Mouse (Mus musculus): Measurements from ENCODE around the gene BC048403. TPM values are rescaled to one million over a fixed set of nuclear protein-coding genes. Genes with fewer than 3 reads are reported as not detected.

Gene BC048403
- polyA plus RNA-seq, 1 experiment from 2014 or later, result 3.2 TPM

DNA sequence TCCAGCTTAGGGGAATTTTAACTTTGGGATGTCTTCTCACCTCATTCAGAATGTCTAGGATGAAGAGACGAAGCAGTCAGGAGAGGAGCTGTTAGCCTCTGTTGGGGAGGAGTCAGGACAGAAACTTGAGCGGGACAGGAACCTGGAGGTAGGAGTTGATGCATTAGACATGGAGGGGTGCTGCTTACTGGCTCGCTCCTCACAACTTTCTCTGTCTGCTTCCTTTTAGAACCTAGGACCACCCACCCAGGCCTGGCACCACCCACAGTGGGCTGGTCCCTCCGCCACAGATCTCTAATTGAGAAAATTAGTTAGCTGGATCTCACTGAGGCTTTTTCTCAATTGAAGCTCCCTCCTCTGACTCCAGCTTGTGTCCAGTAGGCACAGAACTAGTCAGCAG is 13.2 kb upstream of the BC048403 start:
- no peak overlapping the region for H3K27ac ChIP-seq
- no peak overlapping the region for H3K9ac ChIP-seq
- 73% methylated on average over 4 of the region's 4 CpGs for WGBS
- H3K4me3 ChIP-seq, result no peak overlapping the region
- no peak for ATAC-seq (ENCODE audit: insufficient number of reproducible peaks, low FRiP score, low TSS enrichment, low read depth)
- no peaks in the 10 kb centered on the region for H3K4me1 ChIP-seq
- H3K27me3 ChIP-seq, result no peaks in the 10 kb centered on the region
- no peaks in the 10 kb centered on the region for H3K36me3 ChIP-seq
- H3K4me2 ChIP-seq, result no peak overlapping the region
- no peaks in the 10 kb centered on the region for H3K9me3 ChIP-seq

GRCm38 (mm10) chr10:121727151-121727550 is 12.6 kb upstream of the BC048403 start:
- Histone ChIP-seq H3K36me3 (no peaks in the 10 kb centered on the region), H3K27me3 (no peaks in the 10 kb centered on the region), H3K4me3 (no peak overlapping the region), H3K9ac (no peak overlapping the region), H3K4me1 (no peaks in the 10 kb centered on the region), H3K4me2 (no peak overlapping the region), H3K9me3 (no peaks in the 10 kb centered on the region), H3K27ac (no peak overlapping the region)
- ATAC-seq (ENCODE audit: insufficient number of reproducible peaks, low FRiP score, low TSS enrichment, low read depth), result no peak
- WGBS, result 82% methylated on average over 4 of the region's 4 CpGs

DNA sequence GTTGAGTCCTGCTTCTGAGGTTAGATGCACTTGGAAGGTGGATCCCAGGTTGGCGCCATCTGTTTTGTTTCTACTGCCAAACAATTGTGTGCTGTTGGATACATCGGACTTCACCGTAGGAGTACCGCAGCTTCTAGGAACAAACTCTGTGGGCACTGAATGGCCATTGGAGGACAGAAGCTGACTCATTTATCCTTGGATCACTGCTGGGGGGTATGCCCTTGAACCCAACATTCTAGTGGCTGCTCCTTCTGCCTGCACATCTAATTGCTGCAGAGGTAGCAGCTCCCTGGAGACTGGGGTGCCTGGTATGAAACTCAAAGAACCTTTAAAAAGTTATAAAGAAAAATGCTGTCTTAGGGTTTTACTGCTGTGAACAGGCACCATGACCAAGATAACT is 11.5 kb upstream of the BC048403 start:
- H3K4me2 ChIP-seq, result no peak overlapping the region
- H3K9me3 ChIP-seq, result no peaks in the 10 kb centered on the region
- H3K27ac ChIP-seq, result no peak overlapping the region
- no peaks in the 10 kb centered on the region for H3K27me3 ChIP-seq
- ATAC-seq (ENCODE audit: insufficient number of reproducible peaks, low FRiP score, low TSS enrichment, low read depth), result no peak
- H3K36me3 ChIP-seq, result no peaks in the 10 kb centered on the region
- no peak overlapping the region for H3K9ac ChIP-seq
- no peak overlapping the region for H3K4me3 ChIP-seq
- no peaks in the 10 kb centered on the region for H3K4me1 ChIP-seq
- 94% methylated on average over 4 of the region's 4 CpGs for WGBS

DNA sequence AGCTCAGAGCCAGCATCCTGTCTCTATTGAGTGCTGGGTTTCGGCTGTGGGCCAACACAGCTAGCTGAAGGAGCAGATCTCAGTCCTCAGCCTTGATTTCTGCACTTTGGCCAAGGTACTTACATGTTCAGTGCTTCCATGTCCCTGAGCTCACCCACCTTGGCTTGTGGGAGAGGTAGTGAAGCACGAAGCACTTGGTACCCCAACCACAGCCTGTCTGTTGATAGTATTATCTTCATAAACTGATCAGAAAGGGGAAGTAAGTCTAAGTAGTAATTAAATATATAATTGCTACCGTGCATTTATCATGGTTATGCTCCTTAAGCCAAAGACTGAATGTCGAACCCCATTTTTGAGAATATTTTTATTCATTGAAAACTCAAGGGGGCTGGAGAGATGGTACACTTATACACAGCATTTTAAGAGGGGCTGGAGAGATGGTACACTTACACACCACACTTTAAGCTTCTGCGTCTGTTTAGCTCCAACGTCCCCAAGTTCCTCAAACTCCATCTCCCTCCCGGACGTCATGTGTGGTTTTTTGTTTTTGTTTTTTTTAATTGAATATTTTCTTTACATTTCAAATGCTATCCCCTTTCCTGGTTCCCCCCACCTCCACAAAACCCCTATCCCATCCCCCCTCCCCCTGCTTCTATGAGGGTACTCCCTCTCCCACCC is 8.6 kb upstream of the BC048403 start:
- H3K9ac ChIP-seq, result no peak overlapping the region
- no peaks in the 10 kb centered on the region for H3K4me1 ChIP-seq
- WGBS, result 86% methylated on average over 8 of the region's 8 CpGs
- no peak overlapping the region for H3K4me2 ChIP-seq
- no peaks in the 10 kb centered on the region for H3K27me3 ChIP-seq
- no peaks in the 10 kb centered on the region for H3K9me3 ChIP-seq
- no peaks in the 10 kb centered on the region for H3K36me3 ChIP-seq
- H3K4me3 ChIP-seq, result no peak overlapping the region
- no peak for ATAC-seq (ENCODE audit: insufficient number of reproducible peaks, low FRiP score, low TSS enrichment, low read depth)
- H3K27ac ChIP-seq, result no peak overlapping the region

DNA sequence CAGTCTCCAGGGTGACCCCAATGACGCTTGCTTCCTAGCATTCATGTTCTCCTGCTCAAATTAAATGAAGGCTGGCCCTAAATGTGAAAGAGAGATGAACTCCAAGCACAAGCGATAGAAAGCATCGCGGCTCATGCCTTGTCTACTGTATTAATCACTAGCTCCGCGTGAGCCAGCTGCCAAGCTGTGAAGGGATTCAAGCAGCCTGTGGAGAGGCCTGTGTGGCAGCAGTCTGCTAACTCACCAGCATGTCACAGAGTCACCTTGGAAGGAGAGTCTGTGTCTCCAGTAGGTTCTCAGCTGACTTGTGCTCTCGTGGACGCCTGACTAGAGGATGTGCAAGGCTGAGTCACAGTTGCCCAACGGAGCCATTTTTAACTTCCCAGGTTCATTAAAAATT is 7.2 kb upstream of the BC048403 start:
- H3K27me3 ChIP-seq, result no peaks in the 10 kb centered on the region
- no peak overlapping the region for H3K27ac ChIP-seq
- no peaks in the 10 kb centered on the region for H3K4me1 ChIP-seq
- H3K9ac ChIP-seq, result no peak overlapping the region
- no peaks in the 10 kb centered on the region for H3K9me3 ChIP-seq
- no peak overlapping the region for H3K4me3 ChIP-seq
- no peak for ATAC-seq (ENCODE audit: insufficient number of reproducible peaks, low FRiP score, low TSS enrichment, low read depth)
- no peak overlapping the region for H3K4me2 ChIP-seq
- WGBS, result 89% methylated on average over 9 of the region's 9 CpGs
- H3K36me3 ChIP-seq, result no peaks in the 10 kb centered on the region

GRCm38 (mm10) chr10:121737256-121737655 is 2.5 kb upstream of the BC048403 start:
- no peak overlapping the region for H3K9ac ChIP-seq
- H3K27me3 ChIP-seq, result no peaks in the 10 kb centered on the region

DNA sequence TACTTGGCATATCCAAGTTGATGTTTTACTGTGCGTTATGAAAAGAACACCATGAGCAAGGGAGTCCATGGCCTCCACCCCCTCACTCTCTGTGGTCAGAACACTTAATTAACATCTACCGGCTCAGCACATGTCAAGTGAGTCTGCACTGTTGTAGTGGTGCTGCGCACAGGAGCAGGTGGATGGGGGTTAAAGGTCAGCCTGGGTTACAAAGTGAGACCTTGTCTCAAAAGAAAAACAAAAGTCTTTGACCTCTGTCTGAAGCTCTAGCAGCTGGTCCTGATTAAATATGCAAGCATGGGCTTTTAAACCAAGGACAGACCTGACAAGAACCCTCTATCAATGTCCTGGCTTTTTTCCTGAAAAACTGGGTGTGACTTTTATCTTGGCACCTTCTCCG is 2.6 kb downstream of the BC048403 start:
- Histone ChIP-seq H3K27me3 (no peaks in the 10 kb centered on the region), H3K36me3 (peaks cover 21% of the 10 kb centered on the region), H3K4me3 (no peak overlapping the region), H3K4me1 (peaks cover 9% of the 10 kb centered on the region), H3K4me2 (no peak overlapping the region), H3K9ac (no peak overlapping the region), H3K9me3 (no peaks in the 10 kb centered on the region), H3K27ac (no peak overlapping the region)
- ATAC-seq (ENCODE audit: insufficient number of reproducible peaks, low FRiP score, low TSS enrichment, low read depth), result no peak
- 47% methylated on average over 4 of the region's 4 CpGs for WGBS

More at GRCm38 (mm10) chr10:121737256-121737655, 2.5 kb upstream of the BC048403 start:
- H3K4me2 ChIP-seq, result no peak overlapping the region
- H3K4me3 ChIP-seq, result no peak overlapping the region
- no peaks in the 10 kb centered on the region for H3K36me3 ChIP-seq
- H3K9me3 ChIP-seq, result no peaks in the 10 kb centered on the region
- no peak for ATAC-seq (ENCODE audit: insufficient number of reproducible peaks, low FRiP score, low TSS enrichment, low read depth)
- no peak overlapping the region for H3K27ac ChIP-seq
- 86% methylated on average over 3 of the region's 3 CpGs for WGBS
- peaks cover 9% of the 10 kb centered on the region for H3K4me1 ChIP-seq

- WGBS, result 92% methylated on average over 12 of the region's 12 CpGs
- Histone ChIP-seq H3K9ac (no peak overlapping the region), H3K27me3 (no peaks in the 10 kb centered on the region), H3K27ac (no peak overlapping the region), H3K4me3 (no peak overlapping the region), H3K4me2 (no peak overlapping the region), H3K4me1 (no peaks in the 10 kb centered on the region), H3K36me3 (peaks cover 39% of the 10 kb centered on the region), H3K9me3 (no peaks in the 10 kb centered on the region)
- ATAC-seq (ENCODE audit: insufficient number of reproducible peaks, low FRiP score, low TSS enrichment, low read depth), result no peak
These were observed 10.4 kb downstream of the BC048403 start for GRCm38 (mm10) chr10:121750175-121750574.

DNA sequence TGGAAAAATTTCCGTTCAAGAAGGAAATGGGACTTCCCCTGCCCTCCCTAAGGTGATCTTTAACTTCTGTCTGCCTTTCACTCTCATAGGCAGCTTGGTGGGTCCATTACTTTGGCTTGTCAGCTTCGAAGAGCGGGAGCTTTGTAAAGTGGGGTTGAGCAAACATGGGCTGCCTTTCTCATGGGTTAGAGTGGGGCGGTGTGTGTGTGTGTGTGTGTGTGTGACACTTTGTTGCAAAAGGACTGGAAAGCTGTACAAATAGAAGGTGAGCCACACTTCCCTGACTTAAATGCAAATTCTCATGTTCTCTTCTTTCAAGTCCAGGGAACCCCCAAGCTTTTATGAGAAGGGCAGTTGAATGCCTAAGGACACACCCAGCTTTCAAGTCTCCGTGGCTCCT is 14.5 kb downstream of the BC048403 start:
- Histone ChIP-seq H3K4me1 (no peaks in the 10 kb centered on the region), H3K36me3 (peaks cover 11% of the 10 kb centered on the region), H3K4me3 (no peak overlapping the region), H3K9me3 (no peaks in the 10 kb centered on the region), H3K27me3 (no peaks in the 10 kb centered on the region), H3K27ac (no peak overlapping the region), H3K4me2 (no peak overlapping the region), H3K9ac (no peak overlapping the region)
- ATAC-seq (ENCODE audit: insufficient number of reproducible peaks, low FRiP score, low TSS enrichment, low read depth), result no peak
- WGBS, result 72% methylated on average over 5 of the region's 5 CpGs

DNA sequence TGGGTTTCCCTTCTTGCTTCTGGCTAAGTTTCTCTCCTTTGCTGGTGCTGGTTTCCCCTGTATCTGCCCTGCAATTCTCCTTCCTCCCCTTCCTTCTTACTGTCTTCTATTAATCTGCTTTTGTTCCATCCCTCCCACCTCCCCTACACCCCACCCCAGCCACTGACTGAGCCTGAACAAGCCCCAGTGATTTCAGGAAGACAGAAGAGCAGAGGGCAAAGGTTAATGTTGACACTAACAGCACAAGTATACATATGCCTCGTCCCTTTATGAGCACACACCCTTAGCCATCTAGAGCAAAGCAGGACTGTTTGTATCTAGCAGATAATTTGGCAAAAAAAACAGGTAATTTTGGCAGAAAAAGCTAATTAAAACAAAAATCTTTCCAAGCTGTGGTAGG is 16.1 kb downstream of the BC048403 start:
- 24% methylated on average over 1 of the region's 1 CpGs for WGBS
- Histone ChIP-seq H3K9me3 (no peaks in the 10 kb centered on the region), H3K4me2 (no peak overlapping the region), H3K36me3 (peaks cover 3% of the 10 kb centered on the region; the same call in 1 of the 2 replicates), H3K4me3 (no peak overlapping the region), H3K27ac (no peak overlapping the region), H3K4me1 (no peaks in the 10 kb centered on the region), H3K27me3 (no peaks in the 10 kb centered on the region), H3K9ac (no peak overlapping the region)
- no peak for ATAC-seq (ENCODE audit: insufficient number of reproducible peaks, low FRiP score, low TSS enrichment, low read depth)

DNA sequence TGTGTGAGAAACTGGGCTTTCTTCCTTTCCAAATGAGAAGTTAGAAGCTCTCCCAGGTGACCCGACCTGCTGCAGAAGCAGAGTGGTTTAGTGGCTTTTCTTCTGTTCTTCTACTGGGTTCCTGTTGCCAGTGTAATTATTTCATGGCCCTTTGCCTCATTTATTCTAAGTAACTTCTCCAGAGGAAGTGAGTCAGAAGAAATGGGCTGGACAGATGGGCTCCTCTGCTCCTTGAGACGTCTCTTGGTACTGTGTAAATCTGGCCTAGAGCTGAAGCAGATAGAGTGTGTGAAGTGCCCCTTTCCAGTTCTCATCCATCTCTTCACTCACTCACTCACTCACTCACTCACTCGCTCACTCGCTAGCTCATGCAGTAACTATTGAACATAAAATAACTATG is 16.9 kb downstream of the BC048403 start:
- no peak for ATAC-seq (ENCODE audit: insufficient number of reproducible peaks, low FRiP score, low TSS enrichment, low read depth)
- Histone ChIP-seq H3K36me3 (no peaks in the 10 kb centered on the region), H3K27me3 (no peaks in the 10 kb centered on the region), H3K4me2 (no peak overlapping the region), H3K9me3 (no peaks in the 10 kb centered on the region), H3K9ac (no peak overlapping the region), H3K27ac (no peak overlapping the region), H3K4me3 (no peak overlapping the region), H3K4me1 (no peaks in the 10 kb centered on the region)
- WGBS, result 79% methylated on average over 4 of the region's 4 CpGs

- no peaks in the 10 kb centered on the region for H3K9me3 ChIP-seq
- H3K9ac ChIP-seq, result no peak overlapping the region
- no peaks in the 10 kb centered on the region for H3K4me1 ChIP-seq
- no peak overlapping the region for H3K27ac ChIP-seq
- H3K27me3 ChIP-seq, result no peaks in the 10 kb centered on the region
- H3K4me2 ChIP-seq, result no peak overlapping the region
- 51% methylated on average over 8 of the region's 8 CpGs for WGBS
- H3K36me3 ChIP-seq, result no peaks in the 10 kb centered on the region
- no peak overlapping the region for H3K4me3 ChIP-seq
- ATAC-seq (ENCODE audit: insufficient number of reproducible peaks, low FRiP score, low TSS enrichment, low read depth), result no peak
These were observed 19.4 kb downstream of the BC048403 start for GRCm38 (mm10) chr10:121759095-121759494.

GRCm38 (mm10) chr10:121762141-121762540 is 22.4 kb downstream of the BC048403 start:
- Histone ChIP-seq H3K4me2 (no peak overlapping the region), H3K9me3 (no peaks in the 10 kb centered on the region), H3K9ac (no peak overlapping the region), H3K36me3 (no peaks in the 10 kb centered on the region), H3K27me3 (no peaks in the 10 kb centered on the region), H3K4me1 (no peaks in the 10 kb centered on the region), H3K27ac (0 out of 2 replicates have a peak overlapping the region, but pooled peaks have one; percentile 1), H3K4me3 (no peak overlapping the region)
- 70% methylated on average over 9 of the region's 9 CpGs for WGBS
- ATAC-seq (ENCODE audit: insufficient number of reproducible peaks, low FRiP score, low TSS enrichment, low read depth), result no peak
